Mouse (Mus musculus) lung, adult 2 months (tissue): ENCODE data around the gene Akip1.

ENCODE experiments used
- CTCF ChIP-seq: fragments of 200-500 bp; IDR thresholded peaks from 2 replicates; pipeline ENCODE4 v1.5.1; 2011; ENCODE audit warnings: mild to moderate bottlenecking, low read length, control low read depth; ENCODE audit not compliant: insufficient read depth
- POLR2A ChIP-seq: fragments of 200-500 bp; IDR thresholded peaks from 2 replicates; pipeline ENCODE4 v1.6.1; 2011; ENCODE audit warnings: low read depth, mild to moderate bottlenecking, control low read depth, low read length, borderline replicate concordance; ENCODE audit errors: extremely low read depth

GRCm38 (mm10) chr7:109756291-109756690, 52.8 kb downstream of the Akip1 start:
- TF ChIP-seq CTCF (no peak), POLR2A (no peak)
